Mouse (Mus musculus) gastrocnemius, postnatal 10 days (tissue): ENCODE measurements around the gene Tspan5. TPM values are rescaled to one million over a fixed set of nuclear protein-coding genes. Genes with fewer than 3 reads are reported as not detected.

Experiments used
- DNase-seq: peaks from one replicate; pipeline ENCODE4 v3.0.0; 2021; ENCODE audit warnings: mixed read lengths
- total RNA-seq, 2 experiments: library from RNA; stranded (reverse); gene quantifications; 2 replicates each; pipeline ENCODE4 v1.2.3; 2021

Gene Tspan5
- total RNA-seq, 2 experiments from 2014 or later: 10.6 to 12.1 TPM

- DNase-seq: no peak
Observed at GRCm38 (mm10) chr3:138937241-138937640, 195.2 kb downstream of the Tspan5 start.

- DNase-seq: no peak
Observed at GRCm38 (mm10) chr3:138941604-138942003, 199.6 kb downstream of the Tspan5 start.

- DNase-seq: no peak
Observed at GRCm38 (mm10) chr3:138945516-138945915, 203.5 kb downstream of the Tspan5 start.

GRCm38 (mm10) chr3:138949081-138949480, 207.1 kb downstream of the Tspan5 start:
- DNase-seq: no peak

- no peak for DNase-seq
Observed at GRCm38 (mm10) chr3:138955220-138955619, 213.2 kb downstream of the Tspan5 start.

Other genes starting within 250 kb of the Tspan5 start
- gene Eif4e, start 216.0 kb upstream of the Tspan5 start, total RNA-seq: 100 to 1,000 TPM; 125 to 129 TPM